Mouse (Mus musculus) kidney, postnatal 36 days (tissue): ENCODE results near the gene Dlec1.

Experiments
- DNase-seq, 2 experiments: peaks; one replicate each; pipeline ENCODE4 v3.0.0; 2021 to 2022; ENCODE audit warnings: mixed read lengths in 2 of 2

Dlec1 gene

GRCm38 (mm10) chr9:119101992-119102782, at the start of gene Dlec1:
Gene Dlec1 (plus strand): TSS chr9:119102478.
- peak; percentile 90 to 91 for DNase-seq

DNA sequence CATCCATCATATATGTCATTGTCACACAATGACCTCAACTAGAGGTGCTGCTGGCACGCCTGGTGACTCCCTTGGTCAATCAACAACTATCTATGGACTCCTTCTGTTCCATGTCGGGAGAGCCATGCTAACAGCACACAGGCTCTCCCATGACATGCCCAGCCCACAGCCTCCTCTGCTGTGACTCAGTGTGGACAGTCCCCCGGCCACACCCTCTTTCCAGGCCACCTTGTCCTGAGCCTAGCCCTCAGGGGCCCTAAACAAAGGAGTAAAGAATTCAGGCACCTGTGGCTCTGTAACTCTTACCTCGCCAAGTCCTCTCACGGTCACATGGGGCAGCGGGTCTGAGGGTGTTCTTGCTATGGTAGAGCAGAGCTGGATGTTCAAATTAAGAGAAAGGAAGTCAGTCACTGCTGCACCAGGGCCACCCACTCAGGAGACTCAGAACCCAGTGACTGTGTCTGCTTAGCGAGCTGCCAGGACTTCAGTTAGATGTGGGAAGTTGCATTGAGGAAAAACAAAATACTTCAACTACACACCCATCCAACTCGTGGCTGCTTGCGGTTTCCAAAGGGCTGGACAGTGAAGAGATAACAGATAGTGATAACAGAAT, 48.2 kb upstream of the Dlec1 start:
- no peak for DNase-seq

- DNase-seq = no peak
Observed at GRCm38 (mm10) chr9:119055336-119055735, 46.9 kb upstream of the Dlec1 start.

DNA sequence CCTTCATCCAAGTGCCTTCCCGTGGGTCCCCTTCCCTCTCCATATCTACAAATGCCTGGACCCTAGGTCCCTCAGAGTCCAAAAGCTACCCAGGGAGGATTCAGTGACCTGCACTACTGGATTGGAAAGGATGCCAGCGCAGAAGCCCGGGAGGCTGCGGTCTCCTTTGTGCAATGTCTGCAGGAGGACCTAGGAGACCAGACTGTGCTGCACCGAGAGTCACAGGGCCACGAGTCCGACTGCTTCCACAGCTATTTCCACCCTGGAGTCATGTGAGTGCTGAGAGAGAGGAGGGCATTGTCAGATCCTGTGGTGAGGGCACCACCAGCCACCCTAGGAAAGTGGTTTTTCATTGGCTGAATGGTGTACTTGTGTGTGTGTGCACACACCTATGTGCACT, 44.0 kb upstream of the Dlec1 start:
- DNase-seq = peak in 1 of 2 experiments; percentile 53

DNA sequence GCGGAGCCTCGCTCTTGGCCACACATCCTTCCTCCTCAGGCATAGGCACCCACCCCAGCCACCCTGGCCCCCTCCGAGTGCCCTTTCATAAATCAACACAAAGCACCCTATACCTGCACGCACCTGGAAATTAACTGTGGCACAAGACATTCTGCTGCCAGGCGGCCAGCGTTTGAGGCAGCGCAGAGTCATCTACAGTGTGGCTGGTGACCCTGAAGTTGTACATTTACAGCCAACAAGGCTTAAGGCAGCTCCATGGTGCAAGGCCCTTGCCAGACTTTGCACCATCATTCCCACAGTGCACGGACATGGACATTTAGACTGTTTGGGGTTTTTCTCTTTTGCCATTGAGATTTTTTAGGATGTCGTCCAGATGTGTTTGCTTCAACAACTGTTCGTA, 41.6 kb upstream of the Dlec1 start:
- DNase-seq = peak; percentile 57 to 60

DNA sequence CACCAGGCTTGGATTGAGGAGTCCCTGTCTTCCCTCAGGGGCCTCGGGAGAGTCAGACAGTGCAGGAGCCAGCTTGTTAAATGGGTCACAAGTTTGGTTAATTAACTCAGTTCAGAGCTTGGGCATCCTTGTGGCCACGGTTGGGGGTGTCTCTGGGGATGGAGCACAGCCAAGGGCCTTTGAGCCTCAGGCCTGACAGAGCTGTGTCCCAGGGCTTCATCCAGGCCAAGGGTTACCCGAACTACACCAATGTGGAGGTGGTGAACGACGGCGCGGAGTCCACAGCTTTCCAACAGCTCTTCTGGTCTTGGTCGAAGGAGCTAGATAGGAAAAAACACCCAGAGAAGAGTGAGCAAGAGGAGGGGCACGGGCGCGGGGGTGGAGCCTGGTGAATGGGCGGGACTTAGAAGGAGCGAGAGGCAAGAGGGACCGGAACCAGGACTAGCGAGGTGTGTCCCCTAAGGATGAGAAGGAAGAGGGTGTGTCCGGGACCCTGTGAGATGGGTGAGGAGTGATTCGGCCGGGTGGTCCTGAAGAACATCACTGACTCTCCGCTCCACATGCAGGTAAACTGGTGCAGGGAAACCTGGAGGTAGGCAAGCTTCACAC, 39.1 kb upstream of the Dlec1 start:
- DNase-seq = peak; percentile 87 to 91

DNA sequence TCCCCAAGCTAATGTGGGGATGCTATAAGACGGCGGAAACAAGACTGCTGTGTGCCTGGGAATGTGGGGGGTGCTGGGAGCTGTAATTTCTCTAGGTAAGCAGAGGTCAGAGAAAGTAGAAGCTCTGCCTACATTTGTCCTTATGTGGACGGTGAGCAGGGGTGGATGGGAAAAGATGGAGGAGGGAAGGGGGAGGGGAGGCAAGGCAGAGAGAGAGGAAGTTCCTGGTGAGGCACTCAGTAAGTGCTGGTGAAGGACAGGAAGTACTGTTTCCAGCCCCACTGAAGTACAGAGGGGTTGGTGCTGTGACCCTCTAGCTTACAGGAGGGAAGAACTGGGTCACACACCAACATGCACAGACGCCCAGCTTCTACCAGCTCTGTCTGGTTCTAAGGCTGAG, 38.0 kb upstream of the Dlec1 start:
- no peak for DNase-seq

GRCm38 (mm10) chr9:119067601-119068000, 34.7 kb upstream of the Dlec1 start:
- DNase-seq = peak; percentile 83 to 91

DNA sequence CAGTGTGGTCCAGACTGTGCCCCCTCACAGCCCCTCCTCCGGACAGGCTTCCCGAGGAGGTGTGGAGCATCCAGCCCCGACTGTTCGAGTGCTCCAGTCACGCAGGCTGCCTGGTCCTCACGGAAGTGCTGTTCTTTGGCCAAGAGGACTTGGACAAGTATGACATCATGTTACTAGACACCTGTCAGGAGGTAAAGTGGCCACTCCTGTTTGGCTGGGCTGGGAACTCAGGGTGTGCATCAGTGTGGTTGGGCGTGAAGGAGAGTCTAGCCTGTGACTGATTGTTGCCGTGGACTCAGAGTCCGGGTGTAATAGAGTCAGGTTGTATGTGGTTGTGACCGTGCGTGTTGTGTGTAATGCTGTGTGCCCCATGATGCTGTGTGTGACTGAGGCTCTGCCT, 34.0 kb upstream of the Dlec1 start:
- no peak for DNase-seq

DNA sequence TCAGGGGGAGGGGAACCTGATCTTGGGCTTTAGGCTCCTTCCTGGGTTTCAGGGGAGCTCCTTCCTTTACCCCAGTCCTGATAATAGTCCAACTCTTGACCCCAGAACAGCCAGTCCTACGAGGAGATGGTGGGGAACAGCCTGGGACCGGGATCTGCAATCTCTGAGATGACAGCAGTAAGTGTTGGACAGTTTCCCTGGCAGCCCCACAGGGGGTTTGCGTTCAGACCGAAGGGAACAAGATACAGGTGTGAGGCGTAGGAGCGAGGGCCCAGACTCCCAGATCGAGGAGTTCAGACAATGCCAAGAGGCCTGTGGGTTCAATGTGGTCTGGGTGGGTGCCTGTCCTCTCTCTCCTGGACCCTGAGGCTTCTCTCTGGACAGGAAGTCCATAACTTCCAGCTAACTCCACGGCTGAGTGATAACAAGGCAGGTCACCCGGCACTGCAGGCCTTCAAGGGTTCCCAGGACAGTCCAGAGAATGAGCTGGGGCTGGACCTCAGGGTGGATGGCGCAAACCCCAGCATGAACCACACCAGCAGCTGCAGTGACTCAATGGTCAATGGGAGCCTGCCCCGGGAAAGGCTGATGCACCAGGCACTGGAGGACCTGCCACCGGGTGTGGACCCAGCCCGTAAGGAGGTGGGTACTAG, 32.0 kb upstream of the Dlec1 start:
- DNase-seq = no peak

DNA sequence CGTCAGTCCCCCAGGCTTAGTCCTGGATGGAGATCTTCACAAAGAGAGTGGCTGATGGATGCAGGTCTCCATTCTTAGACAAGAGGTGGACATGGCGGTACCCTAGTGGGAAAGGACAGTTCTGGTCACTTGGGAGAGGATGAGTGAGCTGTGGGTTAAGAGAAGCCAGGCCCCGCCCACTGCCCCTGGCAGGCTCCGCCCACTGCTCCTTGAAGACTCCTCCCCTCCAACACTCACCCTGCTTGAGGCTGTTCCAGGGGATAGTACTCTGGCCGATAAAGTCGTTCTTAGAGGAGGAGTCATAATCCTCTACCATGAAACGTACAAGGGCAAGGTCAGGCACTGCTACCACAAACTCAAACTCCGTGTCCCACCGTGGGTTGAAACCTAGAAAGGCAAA, 30.5 kb upstream of the Dlec1 start:
- peak in 1 of 2 experiments; percentile 64 for DNase-seq

DNA sequence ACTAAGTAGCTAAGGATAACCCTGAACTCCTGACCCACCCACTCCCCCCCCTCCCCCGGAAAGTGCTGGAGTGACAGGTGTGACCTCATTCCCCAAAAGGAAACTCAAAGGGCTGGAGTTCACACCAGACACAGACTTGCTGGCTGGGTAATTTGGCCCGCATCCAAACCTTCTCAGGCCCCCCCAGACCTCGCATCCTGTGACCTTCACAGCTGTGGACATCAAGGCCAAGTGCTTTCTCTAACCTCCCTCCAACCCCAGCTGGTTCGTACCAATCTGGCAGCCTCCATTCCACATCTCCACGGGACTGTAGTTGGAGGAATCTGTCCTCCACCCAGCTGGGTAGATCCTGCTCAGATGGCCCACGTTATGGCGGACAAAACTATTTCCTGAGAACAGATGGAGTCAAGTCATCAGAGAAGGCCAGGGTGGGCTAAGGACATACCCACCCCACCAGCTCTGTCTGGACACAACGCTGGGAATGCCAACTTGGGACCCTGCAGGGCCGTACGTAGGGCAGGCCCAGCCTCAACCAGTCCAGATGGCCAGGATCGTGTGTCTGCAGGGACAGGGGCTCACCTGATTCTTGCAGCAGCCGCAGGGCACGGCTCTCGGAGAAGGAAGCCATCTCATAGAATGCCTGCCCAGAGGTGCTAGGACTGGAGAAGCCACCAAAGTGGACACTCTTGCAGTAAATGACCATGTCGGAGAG, 28.9 kb upstream of the Dlec1 start:
- DNase-seq = peak; percentile 46 to 60

GRCm38 (mm10) chr9:119075685-119076084, 26.6 kb upstream of the Dlec1 start:
- DNase-seq = no peak

- no peak for DNase-seq
Observed at GRCm38 (mm10) chr9:119080040-119080675, 22.1 kb upstream of the Dlec1 start.

- no peak for DNase-seq
Observed at GRCm38 (mm10) chr9:119082039-119082438, 20.2 kb upstream of the Dlec1 start.

- no peak for DNase-seq
Observed at GRCm38 (mm10) chr9:119082656-119083430, 19.4 kb upstream of the Dlec1 start.

DNA sequence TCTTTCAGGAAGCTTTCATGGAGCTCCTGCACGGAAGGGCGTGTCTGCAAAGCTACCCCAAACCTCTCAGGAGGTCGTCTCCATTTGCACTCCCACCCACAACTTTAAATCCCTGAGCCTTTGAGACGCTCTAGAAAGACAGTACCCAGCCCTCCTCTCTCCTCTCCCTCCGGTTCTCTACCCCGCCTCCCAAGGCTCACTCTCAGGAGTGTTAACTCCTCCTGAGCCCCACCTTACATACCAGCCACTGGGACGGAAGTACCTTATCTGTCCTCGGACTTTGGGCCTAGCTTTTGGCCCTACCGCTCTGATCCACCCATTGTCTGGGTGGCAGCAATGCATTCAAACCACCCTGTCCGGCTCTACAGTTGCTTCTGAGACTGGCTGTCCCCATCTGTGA, 18.3 kb upstream of the Dlec1 start:
- DNase-seq = no peak

DNA sequence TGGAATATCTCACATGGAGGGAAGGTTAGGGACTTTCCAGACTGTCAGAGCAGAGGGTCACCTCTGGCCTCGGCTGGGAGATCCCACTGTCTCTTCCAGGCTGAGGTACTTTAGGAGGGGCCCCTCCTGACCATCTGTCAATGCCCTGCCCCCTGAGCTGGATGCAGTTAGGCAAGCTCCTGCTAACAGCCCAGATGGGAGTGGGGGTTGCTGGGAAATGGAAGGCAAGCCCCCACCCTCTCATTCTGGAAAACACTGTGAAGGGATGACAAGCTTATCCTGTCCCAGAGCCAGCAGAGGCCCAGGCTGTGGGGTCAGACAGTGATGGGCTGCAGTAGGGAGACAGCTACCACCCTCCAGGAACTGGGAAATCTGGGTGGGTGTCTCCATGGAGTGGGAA, 15.8 kb upstream of the Dlec1 start:
- DNase-seq = no peak

GRCm38 (mm10) chr9:119087309-119087708, 15.0 kb upstream of the Dlec1 start:
- no peak for DNase-seq

- DNase-seq = peak; percentile 94 to 95
Observed at GRCm38 (mm10) chr9:119088148-119088801, 14.0 kb upstream of the Dlec1 start.

GRCm38 (mm10) chr9:119089437-119089836, 12.8 kb upstream of the Dlec1 start:
- no peak for DNase-seq
